Mouse (Mus musculus): Measurements from ENCODE around the gene Senp6. TPM values are rescaled to one million over a fixed set of nuclear protein-coding genes. Genes with fewer than 3 reads are reported as not detected.

Gene Senp6
- total RNA-seq, 1 experiment: 86.7 TPM

DNA sequence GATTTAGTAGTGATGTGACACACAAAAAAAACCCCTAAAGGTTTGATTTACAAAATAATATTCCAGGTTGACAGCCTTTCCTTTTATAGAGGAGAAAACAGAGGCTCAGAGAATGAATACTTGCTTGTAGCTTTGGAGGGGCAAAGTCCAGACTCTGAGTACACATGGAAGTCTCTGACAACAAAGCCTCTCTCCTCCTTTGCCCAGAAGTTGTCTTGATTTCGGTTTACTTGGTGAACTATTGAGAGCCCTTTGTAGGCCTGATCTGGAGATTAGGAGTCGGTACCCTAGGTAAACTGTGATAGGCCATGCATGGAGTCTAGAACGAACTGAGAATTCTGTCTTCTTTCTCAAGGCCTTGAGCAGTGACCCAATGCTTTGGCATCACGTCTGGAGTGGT, 100.4 kb downstream of the Senp6 start:
- Histone ChIP-seq H3K27ac (ENCODE audit: insufficient read depth, low read depth, low read length, poor library complexity, severe bottlenecking) (no peak overlapping the region), H3K9ac (ENCODE audit: insufficient read depth, low read depth, low read length, poor library complexity, severe bottlenecking) (no peak overlapping the region), H3K4me1 (ENCODE audit: control insufficient read depth in 2 of 2, insufficient read depth in 2 of 2, low read length in 2 of 2, poor library complexity in 1 of 2) (no peaks in the 10 kb centered on the region), H3K9me3 (ENCODE audit: control insufficient read depth, insufficient read depth, low read depth, low read length) (no peaks in the 10 kb centered on the region), H3K36me3 (ENCODE audit: control insufficient read depth, insufficient read depth, low read length, poor library complexity, severe bottlenecking) (no peaks in the 10 kb centered on the region), H3K4me3 (ENCODE audit: insufficient read depth in 1 of 2, low read depth in 1 of 2, low read length in 2 of 2, poor library complexity in 1 of 2, severe bottlenecking in 1 of 2) (no peak overlapping the region)
- TF ChIP-seq ZC3H11A (IDR thresholded peaks at IDR 0.05; ENCODE audit: borderline replicate concordance, low read depth, low read length) (no peak), MAFK (IDR thresholded peaks at IDR 0.05; ENCODE audit: insufficient read depth, low read depth, low read length) (no peak), ZNF384 (IDR thresholded peaks at IDR 0.05; ENCODE audit: low read depth, low read length) (no peak), CHD2 (IDR thresholded peaks at IDR 0.05; ENCODE audit: low read depth, low read length) (no peak), HCFC1 (IDR thresholded peaks at IDR 0.05; ENCODE audit: borderline replicate concordance, insufficient read depth, low read length) (no peak)
- in situ Hi-C loops (cut with MboI; ENCODE audit: low sequenced_read_pairs in 2 of 2, unreplicated experiment in 2 of 2): no loop called here
- DNase-seq (ENCODE audit: low read depth, low spot score): no peak

DNA sequence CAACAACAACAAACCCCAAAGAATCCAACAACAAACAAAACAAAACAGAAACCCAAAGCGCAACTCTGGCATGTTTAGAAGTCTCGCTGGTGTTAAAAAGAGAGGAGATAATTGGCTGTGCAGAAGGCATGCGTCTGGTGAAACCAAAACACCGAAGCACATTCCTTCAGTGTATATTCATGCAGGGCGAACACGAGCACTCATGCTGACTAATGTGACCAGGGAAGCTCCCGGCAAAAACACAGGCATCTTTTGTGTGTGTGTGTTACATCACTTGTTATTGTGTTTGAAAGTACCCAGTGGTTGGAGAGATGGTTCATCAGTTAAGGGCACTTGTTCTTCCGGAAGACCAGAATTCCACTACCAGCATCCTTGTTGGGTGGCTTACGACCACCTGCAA, 102.8 kb downstream of the Senp6 start:
- in situ Hi-C loops (cut with MboI; ENCODE audit: low sequenced_read_pairs in 2 of 2, unreplicated experiment in 2 of 2): no loop called here
- H3K36me3 ChIP-seq (ENCODE audit: control insufficient read depth, insufficient read depth, low read length, poor library complexity, severe bottlenecking): no peaks in the 10 kb centered on the region
- H3K4me3 ChIP-seq (ENCODE audit: insufficient read depth in 1 of 2, low read depth in 1 of 2, low read length in 2 of 2, poor library complexity in 1 of 2, severe bottlenecking in 1 of 2): no peak overlapping the region
- H3K4me1 ChIP-seq (ENCODE audit: control insufficient read depth in 2 of 2, insufficient read depth in 2 of 2, low read length in 2 of 2, poor library complexity in 1 of 2): no peaks in the 10 kb centered on the region
- DNase-seq (ENCODE audit: low read depth, low spot score): no peak
- H3K27ac ChIP-seq (ENCODE audit: insufficient read depth, low read depth, low read length, poor library complexity, severe bottlenecking): no peak overlapping the region
- no peaks in the 10 kb centered on the region for H3K9me3 ChIP-seq (ENCODE audit: control insufficient read depth, insufficient read depth, low read depth, low read length)
- TF ChIP-seq ZC3H11A (IDR thresholded peaks at IDR 0.05; ENCODE audit: borderline replicate concordance, low read depth, low read length) (no peak), CHD2 (IDR thresholded peaks at IDR 0.05; ENCODE audit: low read depth, low read length) (no peak), MAFK (IDR thresholded peaks at IDR 0.05; ENCODE audit: insufficient read depth, low read depth, low read length) (no peak)
- no peak overlapping the region for H3K9ac ChIP-seq (ENCODE audit: insufficient read depth, low read depth, low read length, poor library complexity, severe bottlenecking)

DNA sequence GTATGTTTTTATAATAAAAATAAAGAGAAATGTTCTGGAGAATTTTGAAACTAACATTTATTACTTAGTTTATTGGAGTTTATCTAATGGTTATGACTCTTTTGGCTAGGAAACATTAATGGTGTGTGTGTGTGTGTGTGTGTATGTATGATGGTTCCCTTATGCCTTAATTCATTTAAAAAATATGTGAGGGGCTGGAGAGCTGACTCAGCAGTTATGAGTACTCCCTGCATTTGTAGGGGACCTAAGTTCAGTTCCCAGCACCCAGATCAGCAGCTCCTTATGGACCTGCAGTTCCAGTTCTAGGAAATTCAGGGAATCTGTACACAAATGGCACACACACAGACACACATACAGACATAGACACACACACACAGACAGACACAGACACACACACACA, 104.5 kb downstream of the Senp6 start:
- Histone ChIP-seq H3K4me1 (ENCODE audit: control insufficient read depth in 2 of 2, insufficient read depth in 2 of 2, low read length in 2 of 2, poor library complexity in 1 of 2) (no peaks in the 10 kb centered on the region), H3K9ac (ENCODE audit: insufficient read depth, low read depth, low read length, poor library complexity, severe bottlenecking) (no peak overlapping the region), H3K36me3 (ENCODE audit: control insufficient read depth, insufficient read depth, low read length, poor library complexity, severe bottlenecking) (no peaks in the 10 kb centered on the region), H3K4me3 (ENCODE audit: insufficient read depth in 1 of 2, low read depth in 1 of 2, low read length in 2 of 2, poor library complexity in 1 of 2, severe bottlenecking in 1 of 2) (no peak overlapping the region), H3K9me3 (ENCODE audit: control insufficient read depth, insufficient read depth, low read depth, low read length) (no peaks in the 10 kb centered on the region), H3K27ac (ENCODE audit: insufficient read depth, low read depth, low read length, poor library complexity, severe bottlenecking) (no peak overlapping the region)
- in situ Hi-C loops (cut with MboI; ENCODE audit: low sequenced_read_pairs in 2 of 2, unreplicated experiment in 2 of 2): no loop called here
- TF ChIP-seq ZNF384 (IDR thresholded peaks at IDR 0.05; ENCODE audit: low read depth, low read length) (no peak), CHD2 (IDR thresholded peaks at IDR 0.05; ENCODE audit: low read depth, low read length) (no peak), HCFC1 (IDR thresholded peaks at IDR 0.05; ENCODE audit: borderline replicate concordance, insufficient read depth, low read length) (no peak), ZC3H11A (IDR thresholded peaks at IDR 0.05; ENCODE audit: borderline replicate concordance, low read depth, low read length) (no peak), MAFK (IDR thresholded peaks at IDR 0.05; ENCODE audit: insufficient read depth, low read depth, low read length) (peak; percentile 66)
- DNase-seq (ENCODE audit: low read depth, low spot score): no peak

DNA sequence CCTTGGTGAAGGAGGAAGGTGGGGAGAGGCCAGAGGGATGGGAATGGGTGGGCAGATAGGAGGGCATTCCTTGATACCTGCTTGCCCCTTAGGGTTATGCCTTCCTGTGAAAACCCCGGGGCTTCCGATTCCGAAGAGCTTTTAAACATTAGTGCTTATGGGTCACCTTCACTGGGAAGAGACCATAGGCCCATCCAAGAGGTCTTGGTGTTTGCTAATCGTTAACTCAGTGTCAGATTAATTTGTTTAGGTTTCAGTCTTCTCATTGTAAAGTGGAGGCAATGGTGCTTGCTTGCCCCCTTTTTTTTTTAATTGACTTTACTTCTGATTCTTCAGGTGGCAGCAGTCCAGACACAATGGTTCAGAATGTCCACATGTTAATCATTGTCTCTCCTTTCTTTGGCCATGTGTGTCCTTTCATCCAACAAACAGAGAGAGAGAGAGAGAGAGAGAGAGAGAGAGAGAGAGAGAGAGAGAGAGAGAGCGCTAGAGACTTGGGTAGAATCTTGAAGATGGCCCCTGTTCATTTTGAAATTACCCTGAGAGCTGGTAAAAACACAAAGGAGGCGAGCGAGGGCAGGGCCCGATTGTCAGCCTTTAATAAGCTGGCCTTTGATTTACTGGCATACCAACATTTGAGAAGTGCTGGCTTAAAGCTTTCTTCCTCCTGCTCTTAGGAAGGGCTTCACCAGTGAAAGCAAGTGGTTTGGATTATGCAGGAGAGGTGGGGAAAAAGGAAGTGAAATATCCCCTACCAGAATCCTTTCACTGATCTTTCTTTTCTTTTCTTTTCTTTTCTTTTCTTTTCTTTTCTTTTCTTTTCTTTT, 105.9 kb downstream of the Senp6 start:
- no peak for DNase-seq (ENCODE audit: low read depth, low spot score)
- in situ Hi-C loops (cut with MboI; ENCODE audit: low sequenced_read_pairs in 2 of 2, unreplicated experiment in 2 of 2): no loop called here
- H3K36me3 ChIP-seq (ENCODE audit: control insufficient read depth, insufficient read depth, low read length, poor library complexity, severe bottlenecking): no peaks in the 10 kb centered on the region

More for the DNA sequence above, 105.9 kb downstream of the Senp6 start:
- TF ChIP-seq ZNF384 (IDR thresholded peaks at IDR 0.05; ENCODE audit: low read depth, low read length) (no peak), ZC3H11A (IDR thresholded peaks at IDR 0.05; ENCODE audit: borderline replicate concordance, low read depth, low read length) (no peak), CHD2 (IDR thresholded peaks at IDR 0.05; ENCODE audit: low read depth, low read length) (no peak), MAFK (IDR thresholded peaks at IDR 0.05; ENCODE audit: insufficient read depth, low read depth, low read length) (no peak), HCFC1 (IDR thresholded peaks at IDR 0.05; ENCODE audit: borderline replicate concordance, insufficient read depth, low read length) (no peak)
- H3K4me3 ChIP-seq (ENCODE audit: insufficient read depth in 1 of 2, low read depth in 1 of 2, low read length in 2 of 2, poor library complexity in 1 of 2, severe bottlenecking in 1 of 2): no peak overlapping the region
- no peaks in the 10 kb centered on the region for H3K9me3 ChIP-seq (ENCODE audit: control insufficient read depth, insufficient read depth, low read depth, low read length)
- no peak overlapping the region for H3K27ac ChIP-seq (ENCODE audit: insufficient read depth, low read depth, low read length, poor library complexity, severe bottlenecking)
- H3K9ac ChIP-seq (ENCODE audit: insufficient read depth, low read depth, low read length, poor library complexity, severe bottlenecking): no peak overlapping the region
- H3K4me1 ChIP-seq (ENCODE audit: control insufficient read depth in 2 of 2, insufficient read depth in 2 of 2, low read length in 2 of 2, poor library complexity in 1 of 2): no peaks in the 10 kb centered on the region
